In the genomic region with DNA sequence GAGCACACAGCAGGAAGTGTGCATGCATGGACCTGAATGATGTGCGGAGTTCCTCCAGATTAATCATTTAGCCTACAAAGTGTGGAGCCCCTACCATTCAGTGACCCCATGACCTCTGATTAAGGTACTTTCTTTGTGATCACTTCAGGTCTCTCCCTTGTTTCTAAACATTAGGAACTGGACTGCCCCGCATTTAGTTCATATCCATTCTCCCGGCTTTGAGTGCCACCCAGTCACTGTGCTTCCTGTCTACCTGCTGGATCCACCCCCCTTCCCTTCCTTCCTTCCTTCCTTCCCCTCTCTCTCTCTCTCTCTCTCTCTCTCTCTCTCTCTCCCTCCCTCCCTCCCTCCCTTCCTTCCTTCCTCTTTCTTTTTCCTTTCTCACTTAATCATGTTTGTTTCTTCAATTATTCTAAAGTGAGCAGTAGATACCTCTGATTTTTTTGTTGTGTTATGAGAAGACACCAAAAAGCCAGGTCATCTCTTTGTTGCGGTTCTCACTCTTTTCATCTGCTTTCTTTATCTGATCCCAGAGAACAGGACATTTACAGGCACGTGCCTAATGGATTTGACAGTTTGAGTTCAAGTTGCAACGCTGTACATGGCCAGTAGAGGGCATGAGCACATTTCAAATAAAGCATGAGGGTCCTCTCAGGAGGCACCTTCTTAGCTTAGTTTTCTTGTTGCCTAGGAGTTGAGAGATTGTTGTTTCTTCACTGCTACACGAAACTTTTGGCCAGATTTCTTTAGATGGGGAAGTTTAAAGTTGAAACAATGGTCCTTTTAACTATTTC, we compare ENCODE assay signal across 8 mouse cellular contexts.
DNase-seq lines count a peak whose midpoint lies in the region; ATAC-seq and TF ChIP-seq lines count a peak whose summit lies in the region.

No protein-coding gene starts in this region.

- no peaks in the 10 kb centered on the region for H3K9me3 ChIP-seq in kidney, embryonic 15.5 days (replicated peaks)

- no peak for TF ChIP-seq POLR2A in liver, adult 2 months (IDR thresholded peaks at IDR 0.05; ENCODE audit: extremely low read depth, insufficient read depth, low read length)

- H3K4me3 ChIP-seq in kidney, embryonic 15.5 days (replicated peaks), result no peak overlapping the region
- H3K4me3 ChIP-seq in liver, adult 2 months (ENCODE audit: insufficient read depth, low read depth, low read length), result no peak overlapping the region

- WGBS in kidney, embryonic 15.5 days, result 20% methylated on average over 7 of the region's 7 CpGs
- WGBS in liver, adult 2 months, result 7% methylated on average over 7 of the region's 7 CpGs

- ATAC-seq in frontal cortex, adult (ENCODE audit: low TSS enrichment), result peak; percentile 58
- peak; percentile 76; the same call in 1 of the 2 replicates for ATAC-seq in kidney, embryonic 15.5 days (replicated peaks; ENCODE audit: low FRiP score)
- no peak for ATAC-seq in erythroblast, adult 5-6 weeks (replicated peaks; ENCODE audit: low FRiP score, poor library complexity, severe bottlenecking)

- H3K27ac ChIP-seq in kidney, embryonic 15.5 days, result no peak overlapping the region
- H3K27ac ChIP-seq in liver, adult 2 months (replicated peaks; ENCODE audit: insufficient read depth, low read depth, low read length), result no peak overlapping the region

- no peaks in the 10 kb centered on the region for H3K36me3 ChIP-seq in kidney, embryonic 15.5 days
- H3K36me3 ChIP-seq in liver, adult 2 months (ENCODE audit: control insufficient read depth, insufficient read depth, low read length), result no peaks in the 10 kb centered on the region

- no peaks in the 10 kb centered on the region for H3K79me2 ChIP-seq in liver, adult 2 months (ENCODE audit: control insufficient read depth, insufficient read depth, low read length)

- H3K4me1 ChIP-seq in kidney, embryonic 15.5 days, result no peaks in the 10 kb centered on the region
- no peaks in the 10 kb centered on the region for H3K4me1 ChIP-seq in liver, adult 2 months (ENCODE audit: control insufficient read depth, insufficient read depth, low read length)

- H3K4me2 ChIP-seq in kidney, embryonic 15.5 days, result no peak overlapping the region

- TF ChIP-seq CTCF in liver, adult 2 months (IDR thresholded peaks at IDR 0.05; ENCODE audit: low read depth, low read length), result peak; percentile 50

- H3K9ac ChIP-seq in kidney, embryonic 15.5 days, result no peak overlapping the region
- H3K9ac ChIP-seq in liver, adult 2 months (ENCODE audit: low read depth, low read length), result no peak overlapping the region

- peak; percentile 27 for DNase-seq in CD4-positive helper T cell, adult 2 months (ENCODE audit: low read depth, low spot score)
- DNase-seq in MN1 (ENCODE audit: low spot score), result peak; percentile 66
- peak; percentile 88 for DNase-seq in cerebellum, adult 9-10 months
- peak; percentile 60 for DNase-seq in liver, adult 2 months (ENCODE audit: extremely low read depth, low read depth, low spot score)
- DNase-seq in neural tube, embryonic 10.5 days (ENCODE audit: extremely low spot score, low spot score), result peak; percentile 72

- no peaks in the 10 kb centered on the region for H3K27me3 ChIP-seq in kidney, embryonic 15.5 days
- H3K27me3 ChIP-seq in liver, adult 2 months (ENCODE audit: control insufficient read depth, insufficient read depth, low read length), result no peaks in the 10 kb centered on the region

Comparison
In these comparisons a context has a peak if more than half of its experiments do, and no peak if none do; other contexts are left out.
1. DNase-seq: peak in every context shown above with its lines; median percentile 88 in cerebellum, adult 9-10 months; 72 in neural tube, embryonic 10.5 days; 66 in MN1; 60 in liver, adult 2 months; 27 in CD4-positive helper T cell, adult 2 months.